Mouse (Mus musculus): ENCODE results near the gene Mef2a. TPM values are rescaled to one million over a fixed set of nuclear protein-coding genes. Genes with fewer than 3 reads are reported as not detected.

Mef2a gene
- polyA plus RNA-seq, 1 experiment: 64.5 TPM

GRCm38 (mm10) chr7:67355870-67356269 is 16.8 kb downstream of the Mef2a start:
- Histone ChIP-seq H3ac (ENCODE audit: control insufficient read depth, insufficient read length) (no peak overlapping the region), H3K27me3 (ENCODE audit: control insufficient read depth, insufficient read depth, insufficient read length) (no peaks in the 10 kb centered on the region), H3K4me2 (ENCODE audit: low read depth) (no peak overlapping the region), H3K36me3 (ENCODE audit: control insufficient read depth, insufficient read depth) (peaks cover 4% of the 10 kb centered on the region), H3K4me3 (no peak overlapping the region), H3K79me2 (ENCODE audit: control insufficient read depth, insufficient read depth) (peaks cover 100% of the 10 kb centered on the region)
- no peak for TF ChIP-seq USF1 (IDR thresholded peaks at IDR 0.05; ENCODE audit: low read depth)
- TF ChIP-seq MYOG (IDR thresholded peaks at IDR 0.05; ENCODE audit: control insufficient read depth in 1 of 3, insufficient read depth in 1 of 3, insufficient read length in 2 of 3, low read depth in 2 of 3): no peak
- no peak for TF ChIP-seq POLR2A (IDR thresholded peaks at IDR 0.05; ENCODE audit: insufficient read length, low read depth)
- TF ChIP-seq MAX (IDR thresholded peaks at IDR 0.05; ENCODE audit: low read depth): no peak
- no peak for TF ChIP-seq REST (IDR thresholded peaks at IDR 0.05; ENCODE audit: insufficient read depth, insufficient read length)
- no peak for TF ChIP-seq TCF3 (IDR thresholded peaks at IDR 0.05; ENCODE audit: insufficient read length, low read depth)
- no peak for TF ChIP-seq MYOD1 (IDR thresholded peaks at IDR 0.05; ENCODE audit: control insufficient read depth in 1 of 3, insufficient read length in 2 of 3, low read depth in 2 of 3)
- TF ChIP-seq POLR2AphosphoS2 (IDR thresholded peaks at IDR 0.05; ENCODE audit: insufficient read length, low read depth): no peak
- TF ChIP-seq SRF (IDR thresholded peaks at IDR 0.05; ENCODE audit: control insufficient read depth, insufficient read length, low read depth): no peak
- no peak for TF ChIP-seq CEBPB (IDR thresholded peaks at IDR 0.05; ENCODE audit: insufficient read depth, poor library complexity, severe bottlenecking)
- no peak for TF ChIP-seq E2F4 (IDR thresholded peaks at IDR 0.05; ENCODE audit: insufficient read depth)
- no peak for TF ChIP-seq TCF12 (IDR thresholded peaks at IDR 0.05; ENCODE audit: insufficient read depth, poor library complexity, severe bottlenecking)

GRCm38 (mm10) chr7:67353667-67354066 is 19.0 kb downstream of the Mef2a start:
- no peaks in the 10 kb centered on the region for H3K27me3 ChIP-seq (ENCODE audit: control insufficient read depth, insufficient read depth, insufficient read length)
- H3ac ChIP-seq (ENCODE audit: control insufficient read depth, insufficient read length): no peak overlapping the region
- H3K79me2 ChIP-seq (ENCODE audit: control insufficient read depth, insufficient read depth): peaks cover 100% of the 10 kb centered on the region
- no peak for TF ChIP-seq MAX (IDR thresholded peaks at IDR 0.05; ENCODE audit: low read depth)
- no peak for TF ChIP-seq POLR2AphosphoS2 (IDR thresholded peaks at IDR 0.05; ENCODE audit: insufficient read length, low read depth)
- no peak for TF ChIP-seq CEBPB (IDR thresholded peaks at IDR 0.05; ENCODE audit: insufficient read depth, poor library complexity, severe bottlenecking)
- TF ChIP-seq TCF12 (IDR thresholded peaks at IDR 0.05; ENCODE audit: insufficient read depth, poor library complexity, severe bottlenecking): no peak
- TF ChIP-seq SRF (IDR thresholded peaks at IDR 0.05; ENCODE audit: control insufficient read depth, insufficient read length, low read depth): no peak
- no peak for TF ChIP-seq E2F4 (IDR thresholded peaks at IDR 0.05; ENCODE audit: insufficient read depth)
- no peak overlapping the region for H3K4me2 ChIP-seq (ENCODE audit: low read depth)
- no peak overlapping the region for H3K4me3 ChIP-seq
- peaks cover 8% of the 10 kb centered on the region for H3K36me3 ChIP-seq (ENCODE audit: control insufficient read depth, insufficient read depth)

- peaks cover 100% of the 10 kb centered on the region for H3K79me2 ChIP-seq (ENCODE audit: control insufficient read depth, insufficient read depth)
- H3K4me2 ChIP-seq (ENCODE audit: low read depth): no peak overlapping the region
- no peak overlapping the region for H3K4me3 ChIP-seq
- H3ac ChIP-seq (ENCODE audit: control insufficient read depth, insufficient read length): no peak overlapping the region
- H3K27me3 ChIP-seq (ENCODE audit: control insufficient read depth, insufficient read depth, insufficient read length): no peaks in the 10 kb centered on the region
- peaks cover 12% of the 10 kb centered on the region for H3K36me3 ChIP-seq (ENCODE audit: control insufficient read depth, insufficient read depth)
- TF ChIP-seq SRF (IDR thresholded peaks at IDR 0.05; ENCODE audit: control insufficient read depth, insufficient read length, low read depth) (no peak), REST (IDR thresholded peaks at IDR 0.05; ENCODE audit: insufficient read depth, insufficient read length) (no peak), USF1 (IDR thresholded peaks at IDR 0.05; ENCODE audit: low read depth) (no peak), E2F4 (IDR thresholded peaks at IDR 0.05; ENCODE audit: insufficient read depth) (no peak), CEBPB (IDR thresholded peaks at IDR 0.05; ENCODE audit: insufficient read depth, poor library complexity, severe bottlenecking) (no peak), TCF12 (IDR thresholded peaks at IDR 0.05; ENCODE audit: insufficient read depth, poor library complexity, severe bottlenecking) (no peak), MAX (IDR thresholded peaks at IDR 0.05; ENCODE audit: low read depth) (no peak), MYOD1 (IDR thresholded peaks at IDR 0.05; ENCODE audit: control insufficient read depth in 1 of 3, insufficient read length in 2 of 3, low read depth in 2 of 3) (no peak), POLR2A (IDR thresholded peaks at IDR 0.05; ENCODE audit: insufficient read length, low read depth) (no peak), POLR2AphosphoS2 (IDR thresholded peaks at IDR 0.05; ENCODE audit: insufficient read length, low read depth) (no peak), TCF3 (IDR thresholded peaks at IDR 0.05; ENCODE audit: insufficient read length, low read depth) (no peak), MYOG (IDR thresholded peaks at IDR 0.05; ENCODE audit: control insufficient read depth in 1 of 3, insufficient read depth in 1 of 3, insufficient read length in 2 of 3, low read depth in 2 of 3) (no peak)
Measured at GRCm38 (mm10) chr7:67352989-67353388, 19.7 kb downstream of the Mef2a start.

GRCm38 (mm10) chr7:67344443-67344842 is 28.2 kb downstream of the Mef2a start:
- TF ChIP-seq TCF12 (IDR thresholded peaks at IDR 0.05; ENCODE audit: insufficient read depth, poor library complexity, severe bottlenecking) (no peak), REST (IDR thresholded peaks at IDR 0.05; ENCODE audit: insufficient read depth, insufficient read length) (no peak), SRF (IDR thresholded peaks at IDR 0.05; ENCODE audit: control insufficient read depth, insufficient read length, low read depth) (no peak), POLR2AphosphoS2 (IDR thresholded peaks at IDR 0.05; ENCODE audit: insufficient read length, low read depth) (no peak), CEBPB (IDR thresholded peaks at IDR 0.05; ENCODE audit: insufficient read depth, poor library complexity, severe bottlenecking) (no peak), USF1 (IDR thresholded peaks at IDR 0.05; ENCODE audit: low read depth) (no peak), MAX (IDR thresholded peaks at IDR 0.05; ENCODE audit: low read depth) (no peak), E2F4 (IDR thresholded peaks at IDR 0.05; ENCODE audit: insufficient read depth) (no peak), MYOD1 (IDR thresholded peaks at IDR 0.05; ENCODE audit: control insufficient read depth in 1 of 3, insufficient read length in 2 of 3, low read depth in 2 of 3) (no peak), POLR2A (IDR thresholded peaks at IDR 0.05; ENCODE audit: insufficient read length, low read depth) (no peak), MYOG (IDR thresholded peaks at IDR 0.05; ENCODE audit: control insufficient read depth in 1 of 3, insufficient read depth in 1 of 3, insufficient read length in 2 of 3, low read depth in 2 of 3) (no peak), TCF3 (IDR thresholded peaks at IDR 0.05; ENCODE audit: insufficient read length, low read depth) (no peak)
- H3K4me3 ChIP-seq: no peak overlapping the region
- no peaks in the 10 kb centered on the region for H3K27me3 ChIP-seq (ENCODE audit: control insufficient read depth, insufficient read depth, insufficient read length)
- no peak overlapping the region for H3K4me2 ChIP-seq (ENCODE audit: low read depth)
- peaks cover 96% of the 10 kb centered on the region for H3K79me2 ChIP-seq (ENCODE audit: control insufficient read depth, insufficient read depth)
- H3K36me3 ChIP-seq (ENCODE audit: control insufficient read depth, insufficient read depth): peaks cover 28% of the 10 kb centered on the region
- H3ac ChIP-seq (ENCODE audit: control insufficient read depth, insufficient read length): no peak overlapping the region

All from myocyte (in vitro differentiated cells).